8 mouse cellular contexts compared by ENCODE assay signal in genomic region chr15:97373203-97374084, GRCm38 (mm10).
DNase-seq lines count a peak whose midpoint lies in the region; ATAC-seq lines count a peak whose summit lies in the region.

No protein-coding gene starts in this region.

- peak overlapping the region; percentile 8; the same call in 1 of the 2 replicates for H3K27ac ChIP-seq in kidney, embryonic 16.5 days (ENCODE audit: low read length)

- H3K27me3 ChIP-seq in kidney, embryonic 16.5 days (ENCODE audit: insufficient read depth, low read length) = no peaks in the 10 kb centered on the region
- no peaks in the 10 kb centered on the region for H3K27me3 ChIP-seq in splenic B cell, adult 2 months (ENCODE audit: control insufficient read depth, insufficient read depth, low read length, poor library complexity, severe bottlenecking)

- no peaks in the 10 kb centered on the region for H3K9me3 ChIP-seq in kidney, embryonic 16.5 days (ENCODE audit: low read length)

- no peaks in the 10 kb centered on the region for H3K36me3 ChIP-seq in kidney, embryonic 16.5 days (ENCODE audit: insufficient read depth, low read length)
- H3K36me3 ChIP-seq in splenic B cell, adult 2 months (ENCODE audit: control insufficient read depth, insufficient read depth, low read length, poor library complexity, severe bottlenecking) = peaks cover 2% of the 10 kb centered on the region

- 11% methylated on average over 24 of the region's 25 CpGs for WGBS in kidney, embryonic 16.5 days

- H3K4me2 ChIP-seq in kidney, embryonic 16.5 days (replicated peaks; ENCODE audit: low read depth, low read length) = peak overlapping the region; percentile 45

- ATAC-seq in activated CD4-positive, CD25-positive, alpha-beta regulatory T cell, adult 4 months = peak; percentile 76
- no peak for ATAC-seq in kidney, embryonic 16.5 days (ENCODE audit: low FRiP score, low TSS enrichment)

- 0 out of 2 replicates have a peak overlapping the region, but pooled peaks have one; percentile 9 for H3K4me3 ChIP-seq in kidney, embryonic 16.5 days (ENCODE audit: low read length)

- H3K4me1 ChIP-seq in kidney, embryonic 16.5 days (ENCODE audit: insufficient read depth, low read length) = peaks cover 31% of the 10 kb centered on the region

- peak overlapping the region; percentile 50 for H3K9ac ChIP-seq in kidney, embryonic 16.5 days (replicated peaks; ENCODE audit: low read length)

- DNase-seq in 3T3-L1 (ENCODE audit: low read depth, low spot score) = peak; percentile 23
- peak; percentile 31 to 48 for DNase-seq in heart, adult 18-20 months
- peak; percentile 61 to 69 for DNase-seq in lung, postnatal 4 days
- peak; percentile 74 for DNase-seq in splenic B cell, adult 2 months (ENCODE audit: low read depth, low spot score)
- no peak for DNase-seq in layer of hippocampus, postnatal 25 days (ENCODE audit: extremely low spot score in 1 of 2, low spot score in 1 of 2)
- no peak for DNase-seq in layer of hippocampus, postnatal 10 days (ENCODE audit: low spot score in 2 of 2)

Comparison
In these comparisons a context has a peak if more than half of its experiments do, and no peak if none do; other contexts are left out.
1. DNase-seq: peak in 3T3-L1 (single experiment), heart, adult 18-20 months (2 of 2), lung, postnatal 4 days (2 of 2) and splenic B cell, adult 2 months (single experiment); none in layer of hippocampus, postnatal 25 days (0 of 2) and layer of hippocampus, postnatal 10 days (0 of 2).